Mouse (Mus musculus) kidney, postnatal 10 days (tissue): ENCODE results near the gene Kdm5b.

ENCODE experiments used
- DNase-seq: peaks from one replicate; pipeline ENCODE4 v3.0.0; 2021; ENCODE audit warnings: mixed read lengths

Kdm5b gene

GRCm38 (mm10) chr1:134651268-134651850, 91.4 kb downstream of the Kdm5b start:
- peak; percentile 52 for DNase-seq

DNA sequence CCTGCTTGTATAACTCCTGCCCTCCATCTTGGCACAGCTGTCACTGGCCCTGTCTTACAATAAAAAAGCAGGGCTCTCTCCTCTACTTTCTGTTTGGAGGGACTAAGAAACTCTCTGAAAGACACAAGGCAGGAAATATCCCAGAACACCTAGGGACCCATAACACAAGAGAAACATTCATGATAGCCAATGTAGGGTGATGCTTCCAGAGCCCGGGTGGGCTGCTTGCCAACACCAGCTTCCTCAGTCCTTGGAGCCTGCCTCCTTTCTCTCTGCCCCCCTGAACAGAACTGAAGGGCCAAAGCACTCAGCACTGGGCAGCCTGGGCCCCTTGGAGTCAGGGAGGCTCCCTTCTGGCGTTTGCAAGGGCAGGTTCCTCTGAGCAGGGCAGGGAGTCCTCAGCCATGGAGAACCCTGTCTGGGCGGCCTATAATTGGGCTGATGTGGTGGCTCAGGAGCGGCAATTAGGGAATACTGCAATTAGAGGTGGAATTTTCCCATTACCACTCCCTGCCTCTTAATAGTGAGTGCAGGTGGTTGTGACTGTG, 92.0 kb downstream of the Kdm5b start:
- peak; percentile 66 for DNase-seq

DNA sequence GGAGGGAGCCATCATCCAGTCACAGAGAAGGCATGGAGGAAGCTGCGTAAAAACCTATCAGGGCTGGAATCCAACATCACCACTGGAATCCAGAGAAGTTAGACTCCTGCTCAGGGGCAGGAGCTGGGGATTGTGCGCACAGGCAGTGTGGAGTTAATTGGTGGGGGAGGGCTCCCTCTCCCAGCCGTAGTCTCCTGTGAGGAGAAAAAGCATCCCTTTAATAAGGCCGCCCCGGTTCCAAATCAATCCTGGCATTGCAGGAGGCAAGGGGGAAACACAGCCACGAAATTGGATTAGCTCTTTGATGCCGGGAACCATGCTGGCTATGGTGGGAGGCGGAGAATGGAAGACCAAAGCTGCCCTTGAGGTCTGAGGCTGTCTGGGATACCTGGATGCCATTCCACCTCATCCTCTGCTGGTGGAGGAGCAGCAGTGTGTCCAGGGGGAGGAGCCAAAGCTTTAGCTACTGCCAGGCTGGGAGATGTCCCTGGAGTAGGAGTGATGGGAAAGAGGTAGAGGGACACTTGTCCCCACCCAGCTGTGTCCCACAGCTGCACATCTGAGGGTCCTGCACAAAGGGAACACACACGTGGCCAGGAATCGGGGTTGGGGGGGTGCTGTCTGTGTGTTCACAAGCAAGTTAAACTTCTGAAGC, 93.8 kb downstream of the Kdm5b start:
- no peak for DNase-seq

DNA sequence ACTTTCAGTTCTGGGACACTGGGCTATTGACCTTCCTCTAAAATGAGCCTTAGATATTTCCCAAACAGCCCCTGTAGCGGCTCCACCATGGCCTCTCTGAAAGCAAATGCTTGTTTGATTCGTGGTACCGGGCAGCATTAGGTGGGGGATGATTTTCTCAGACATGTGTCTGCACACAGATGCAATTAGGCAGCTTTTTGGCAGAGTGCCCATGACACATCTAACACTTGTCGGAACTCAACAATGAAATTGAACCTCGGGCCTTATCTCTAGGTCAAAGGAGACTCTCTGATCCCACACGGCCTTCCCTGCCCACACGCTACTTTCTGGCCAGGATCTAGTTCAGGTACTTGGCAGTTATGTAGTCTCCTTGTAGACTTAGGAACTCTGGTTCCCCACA, 98.9 kb downstream of the Kdm5b start:
- no peak for DNase-seq

- DNase-seq = peak; percentile 45
Observed at GRCm38 (mm10) chr1:134660163-134660562, 100.2 kb downstream of the Kdm5b start.

DNA sequence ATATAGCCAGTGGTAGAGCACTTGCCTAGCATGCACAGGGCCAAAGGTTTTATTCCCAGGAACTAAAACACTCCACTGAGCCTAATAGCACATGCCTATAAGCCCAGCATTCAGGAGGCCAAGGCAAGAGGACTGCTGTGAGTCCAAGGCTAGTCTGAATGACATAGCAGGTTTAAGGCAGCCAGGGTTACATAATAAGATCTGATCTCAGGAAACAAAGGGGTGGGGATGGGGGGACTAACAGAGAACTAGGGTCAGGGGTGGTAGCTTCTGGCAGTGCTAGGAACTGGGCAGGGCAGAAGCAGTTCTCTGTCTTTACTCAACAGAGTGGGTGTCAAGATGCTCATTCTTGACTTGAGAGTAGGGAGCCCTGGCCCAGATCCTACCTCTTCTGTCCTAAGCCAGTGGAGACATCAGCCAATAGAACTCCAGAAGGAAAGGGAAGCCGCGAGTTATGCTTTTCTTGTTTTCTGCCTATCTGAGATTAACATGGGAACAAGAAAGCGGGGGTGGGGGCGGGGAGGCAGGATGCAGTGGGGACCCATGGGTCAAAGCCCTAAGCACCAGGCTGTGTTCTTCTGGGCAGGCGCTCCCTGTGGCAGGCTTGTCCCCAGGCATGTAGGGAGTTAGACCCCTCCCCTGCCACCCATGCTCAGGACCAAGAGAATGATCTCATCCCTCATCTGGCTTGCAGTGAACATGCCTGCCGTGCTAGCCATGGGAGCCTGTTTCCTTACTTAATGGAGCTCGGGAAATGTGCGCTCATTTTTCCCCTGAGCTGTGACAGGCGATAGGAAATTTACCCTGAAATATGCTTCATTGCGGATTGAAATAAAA, 111.5 kb downstream of the Kdm5b start:
- DNase-seq = no peak

GRCm38 (mm10) chr1:134674312-134674711, 114.3 kb downstream of the Kdm5b start:
- peak; percentile 24 for DNase-seq

- no peak for DNase-seq
Observed at GRCm38 (mm10) chr1:134679445-134679844, 119.5 kb downstream of the Kdm5b start.

DNA sequence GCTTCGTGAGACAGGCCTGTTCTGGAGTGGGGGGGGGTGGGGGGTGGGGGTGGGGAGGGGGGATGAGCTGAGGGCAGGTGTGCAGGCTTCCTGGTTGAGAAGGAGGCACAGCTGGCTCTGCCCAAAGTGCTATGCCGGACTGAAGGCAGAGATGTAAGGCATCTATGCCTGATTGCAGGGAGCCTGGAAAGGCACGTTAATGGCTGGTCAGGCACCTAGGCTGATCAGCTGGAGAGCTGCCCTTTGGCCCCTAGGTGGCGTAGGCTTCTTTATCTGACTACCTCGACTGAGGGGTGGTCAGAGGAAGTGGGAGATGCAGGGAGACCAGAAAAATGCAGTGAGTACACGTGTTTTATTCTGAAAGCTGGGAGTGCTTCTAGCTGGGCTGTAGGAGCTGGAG, 120.6 kb downstream of the Kdm5b start:
- DNase-seq = no peak

DNA sequence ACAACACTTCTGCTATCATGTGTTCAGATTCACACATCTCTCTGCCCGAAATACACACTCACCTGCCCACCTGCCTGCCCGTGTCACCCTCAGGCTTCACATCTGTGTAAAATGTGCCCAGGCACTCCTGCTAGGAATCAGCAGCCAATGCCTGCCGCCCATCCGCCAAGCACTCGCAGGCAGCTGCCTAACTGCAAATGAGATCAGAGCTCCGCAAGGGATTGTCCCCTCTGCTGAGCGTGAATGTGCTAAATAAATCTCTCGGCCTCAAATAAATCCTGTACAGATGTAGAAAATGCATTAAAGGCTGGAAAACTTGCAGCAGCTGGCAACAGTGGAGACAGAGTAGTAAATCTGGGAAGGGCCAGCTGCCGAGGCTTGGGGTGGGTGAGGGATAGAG, 122.5 kb downstream of the Kdm5b start:
- no peak for DNase-seq
